In the genomic region with DNA sequence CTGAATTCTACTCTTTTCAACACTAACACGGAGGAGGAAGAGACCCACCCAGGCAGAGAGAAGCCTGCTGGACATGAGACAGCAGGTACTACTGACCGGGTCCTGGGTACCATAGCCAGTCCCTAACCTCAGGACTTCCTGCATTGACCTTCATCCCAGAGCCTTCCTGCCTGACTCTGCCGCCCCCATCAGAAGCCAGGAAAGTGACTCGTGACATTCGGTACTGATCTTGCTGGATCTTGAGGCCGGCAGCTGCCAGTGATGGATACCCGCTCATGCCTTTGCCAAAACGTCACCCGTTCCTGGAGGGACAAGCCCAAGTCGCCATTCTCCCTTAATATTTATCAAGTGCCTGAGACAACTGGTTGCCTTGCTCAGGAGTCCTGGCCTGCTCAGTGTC, we compare ENCODE assay signal across 12 mouse cellular contexts. TPM values are rescaled to one million over a fixed set of nuclear protein-coding genes. Genes with fewer than 3 reads are reported as not detected.
DNase-seq lines count a peak whose midpoint lies in the region; ATAC-seq and TF ChIP-seq lines count a peak whose summit lies in the region.
"Had no signal": no experiment of that assay in that cellular context is flagged by ENCODE, and none has a peak within 500 bp of the region (broad histone marks: within the 10 kb centered on the region; RNA-seq: fewer than 3 reads in every experiment).

No protein-coding gene starts in this region.

- no peak overlapping the region for H3K4me3 ChIP-seq in heart, embryonic 14.5 days (ENCODE audit: control insufficient read depth in 1 of 2, insufficient read depth in 1 of 2, low read depth in 1 of 2, low read length in 2 of 2)
- H3K4me3 ChIP-seq in lung, embryonic 15.5 days, result no peak overlapping the region
- no peak overlapping the region for H3K4me3 ChIP-seq in lung, adult 2 months (replicated peaks; ENCODE audit: extremely low read depth, low read depth, low read length)
- no peak overlapping the region for H3K4me3 ChIP-seq in hindbrain, embryonic 16.5 days (ENCODE audit: low read length)
- H3K4me3 ChIP-seq: erythroblast, embryonic 14.5 days; limb, embryonic 13.5 days; megakaryocyte, embryonic 14.5 days had no signal

- no peak for TF ChIP-seq CTCF in lung, adult 2 months (IDR thresholded peaks at IDR 0.05; ENCODE audit: insufficient read depth, low read length)

- H3K36me3 ChIP-seq in heart, embryonic 14.5 days (ENCODE audit: control insufficient read depth, insufficient read depth, low read length), result peaks cover 54% of the 10 kb centered on the region
- peaks cover 59% of the 10 kb centered on the region for H3K36me3 ChIP-seq in lung, embryonic 15.5 days
- H3K36me3 ChIP-seq in hindbrain, embryonic 16.5 days (ENCODE audit: control insufficient read depth, insufficient read depth, low read length), result peaks cover 27% of the 10 kb centered on the region

- H3K9ac ChIP-seq in heart, embryonic 14.5 days (ENCODE audit: low read length), result no peak overlapping the region
- no peak overlapping the region for H3K9ac ChIP-seq in lung, embryonic 15.5 days
- H3K9ac ChIP-seq in hindbrain, embryonic 16.5 days (ENCODE audit: low read depth, low read length), result no peak overlapping the region
- H3K9ac ChIP-seq: limb, embryonic 13.5 days had no signal

- no peaks in the 10 kb centered on the region for H3K27me3 ChIP-seq in heart, embryonic 14.5 days (ENCODE audit: control insufficient read depth, insufficient read depth, low read length)
- no peaks in the 10 kb centered on the region for H3K27me3 ChIP-seq in lung, embryonic 15.5 days
- no peaks in the 10 kb centered on the region for H3K27me3 ChIP-seq in hindbrain, embryonic 16.5 days (replicated peaks; ENCODE audit: control insufficient read depth, insufficient read depth, low read length)
- H3K27me3 ChIP-seq: limb, embryonic 13.5 days; megakaryocyte, embryonic 14.5 days had no signal

- no peak for ATAC-seq in heart, embryonic 14.5 days (ENCODE audit: insufficient number of reproducible peaks, insufficient read depth, low FRiP score, low read depth)
- ATAC-seq in lung, embryonic 15.5 days (ENCODE audit: borderline replicate concordance, extremely low read depth, low FRiP score, low TSS enrichment), result no peak
- no peak for ATAC-seq in hindbrain, embryonic 16.5 days

- H3K9me3 ChIP-seq in heart, embryonic 14.5 days (ENCODE audit: control insufficient read depth, low read length), result no peaks in the 10 kb centered on the region
- H3K9me3 ChIP-seq in lung, embryonic 15.5 days, result no peaks in the 10 kb centered on the region
- H3K9me3 ChIP-seq in hindbrain, embryonic 16.5 days (ENCODE audit: control insufficient read depth, low read length), result no peaks in the 10 kb centered on the region
- H3K9me3 ChIP-seq: G1E; limb, embryonic 13.5 days; megakaryocyte, embryonic 14.5 days had no signal

- no peak for TF ChIP-seq POLR2A in lung, adult 2 months (IDR thresholded peaks at IDR 0.05; ENCODE audit: borderline replicate concordance, extremely low read depth, low read depth, low read length)

- WGBS in heart, embryonic 14.5 days, result 71% methylated on average over 10 of the region's 10 CpGs
- 59% methylated on average over 10 of the region's 10 CpGs for WGBS in lung, embryonic 15.5 days
- 56% methylated on average over 10 of the region's 10 CpGs for WGBS in lung, adult 2 months
- 83% methylated on average over 10 of the region's 10 CpGs for WGBS in hindbrain, embryonic 16.5 days

- DNase-seq in adrenal gland, postnatal 14 days, result peak; percentile 38
- no peak for DNase-seq in adrenal gland, adult 8-10 months
- no peak for DNase-seq in heart, adult 18-20 months
- no peak for DNase-seq in lung, adult 2 months
- no peak for DNase-seq in ovary, postnatal 10 days (ENCODE audit: low spot score)

- 0 out of 2 replicates have a peak overlapping the region, but pooled peaks have one; percentile 46 for H3K4me2 ChIP-seq in heart, embryonic 14.5 days (ENCODE audit: low read length)
- no peak overlapping the region for H3K4me2 ChIP-seq in lung, embryonic 15.5 days
- no peak overlapping the region for H3K4me2 ChIP-seq in hindbrain, embryonic 16.5 days (ENCODE audit: low read length)
- H3K4me2 ChIP-seq: limb, embryonic 13.5 days had no signal

- peak overlapping the region; percentile 85 to 88 for H3K27ac ChIP-seq in heart, embryonic 14.5 days (replicated peaks in 1 of 2; ENCODE audit: control insufficient read depth in 1 of 2, insufficient read depth in 1 of 2, low read depth in 2 of 2, low read length in 2 of 2)
- peak overlapping the region; percentile 48 for H3K27ac ChIP-seq in lung, embryonic 15.5 days
- peak overlapping the region; percentile 71 for H3K27ac ChIP-seq in hindbrain, embryonic 16.5 days (ENCODE audit: low read depth, low read length)
- H3K27ac ChIP-seq: limb, embryonic 13.5 days had no signal

- H3K4me1 ChIP-seq in heart, embryonic 14.5 days (ENCODE audit: control insufficient read depth in 2 of 2, insufficient read depth in 2 of 2, low read length in 2 of 2), result peaks cover 25 to 43% of the 10 kb centered on the region in 2 experiments
- H3K4me1 ChIP-seq in lung, embryonic 15.5 days, result peaks cover 33% of the 10 kb centered on the region
- peaks cover 14% of the 10 kb centered on the region for H3K4me1 ChIP-seq in lung, adult 2 months (ENCODE audit: control insufficient read depth, insufficient read depth, low read length)
- no peaks in the 10 kb centered on the region; the same call in 1 of the 2 replicates for H3K4me1 ChIP-seq in hindbrain, embryonic 16.5 days (ENCODE audit: control insufficient read depth, insufficient read depth, low read depth, low read length)

RNA-seq across cellular contexts. Expression of a gene that starts 11.6 kb away (rescaled TPM):
- 9.1 and 10.4 TPM in 2 replicates for total RNA-seq in adrenal gland, postnatal 14 days (2021)
- 1 to 10 TPM in 3 of 4 experiments, under 1 TPM in 1; 0.32 to 4.9 (median 2.1) TPM for total RNA-seq in adrenal gland, adult 8-10 months (2022)
- polyA plus RNA-seq in heart, embryonic 14.5 days (2014; fragmentation: Nextera tagmentation; extraction: Ambion mirVana), result 82.9 and 97.9 TPM in 2 replicates
- total RNA-seq in heart, adult 18-20 months (2021), result 1 to 10 TPM; 4.7 to 6.4 TPM
- 154 TPM in 2 replicates for polyA plus RNA-seq in lung, embryonic 15.5 days (2015; fragmentation: Nextera tagmentation; extraction: Ambion mirVana)
- polyA plus RNA-seq in lung, adult 2 months (2012; rRNA removed), result 2.9 and 3.2 TPM in 2 replicates
- polyA plus RNA-seq in hindbrain, embryonic 16.5 days (2015; fragmentation: Nextera tagmentation; extraction: Ambion mirVana), result 21.2 and 26.0 TPM in 2 replicates

RNA-seq across cellular contexts. Expression of a gene that starts 25.2 kb away (rescaled TPM):
- total RNA-seq in adrenal gland, postnatal 14 days (2021), result 42.6 and 60.4 TPM in 2 replicates
- 100 to 1,000 TPM; 102 to 164 (median 147) TPM for total RNA-seq in adrenal gland, adult 8-10 months (2022)
- 7.3 and 10.8 TPM in 2 replicates for polyA plus RNA-seq in heart, embryonic 14.5 days (2014; fragmentation: Nextera tagmentation; extraction: Ambion mirVana)
- 1 to 10 TPM; 1.9 to 2.4 TPM for total RNA-seq in heart, adult 18-20 months (2021)
- 38.9 and 39.5 TPM in 2 replicates for polyA plus RNA-seq in lung, embryonic 15.5 days (2015; fragmentation: Nextera tagmentation; extraction: Ambion mirVana)
- 84.2 and 87.2 TPM in 2 replicates for polyA plus RNA-seq in lung, adult 2 months (2012; rRNA removed)
- 15.6 and 17.5 TPM in 2 replicates for polyA plus RNA-seq in hindbrain, embryonic 16.5 days (2015; fragmentation: Nextera tagmentation; extraction: Ambion mirVana)

RNA-seq across cellular contexts. Expression of a gene that starts 50.1 kb away (rescaled TPM):
- 31.5 and 31.8 TPM in 2 replicates for total RNA-seq in adrenal gland, postnatal 14 days (2021)
- 10 to 100 TPM; 35.0 to 58.9 (median 47.5) TPM for total RNA-seq in adrenal gland, adult 8-10 months (2022)
- 11.1 and 11.6 TPM in 2 replicates for polyA plus RNA-seq in heart, embryonic 14.5 days (2014; fragmentation: Nextera tagmentation; extraction: Ambion mirVana)
- total RNA-seq in heart, adult 18-20 months (2021), result 10 to 100 TPM; 58.1 to 60.8 TPM
- 27.7 and 30.0 TPM in 2 replicates for polyA plus RNA-seq in lung, embryonic 15.5 days (2015; fragmentation: Nextera tagmentation; extraction: Ambion mirVana)
- 108 and 127 TPM in 2 replicates for polyA plus RNA-seq in lung, adult 2 months (2012; rRNA removed)
- polyA plus RNA-seq in hindbrain, embryonic 16.5 days (2015; fragmentation: Nextera tagmentation; extraction: Ambion mirVana), result 3.9 and 4.7 TPM in 2 replicates
- polyA plus RNA-seq: G1E had no signal
